Mouse (Mus musculus) ES-Bruce4 (cell line): ENCODE data around the gene Tnrc6a.

Experiments used
- CTCF ChIP-seq: IDR thresholded peaks from one replicate; pipeline ENCODE4 v1.8.1; 2011; ENCODE audit warnings: low read depth, low read length
- EP300 ChIP-seq: IDR thresholded peaks from 2 replicates; pipeline ENCODE4 v1.6.1; 2011; ENCODE audit warnings: low read depth, low read length; ENCODE audit not compliant: insufficient read depth
- POLR2A ChIP-seq: IDR thresholded peaks from one replicate; pipeline ENCODE4 v1.8.1; 2011; ENCODE audit warnings: low read length; ENCODE audit not compliant: insufficient read depth

GRCm38 (mm10) chr7:123084708-123085107 lies 39.0 kb upstream of the Tnrc6a start:
- TF ChIP-seq CTCF (no peak), POLR2A (no peak), EP300 (no peak)
